Mouse (Mus musculus) heart, adult 2 months (tissue): ENCODE measurements around the gene Dynlrb1.

Experiments used
- CTCF ChIP-seq: fragments of 200-600 bp; IDR thresholded peaks from 2 replicates; pipeline ENCODE4 v1.8.1; 2022; ENCODE audit warnings: antibody characterized with exemption, mild to moderate bottlenecking, moderate library complexity
- EP300 ChIP-seq: fragments of 200-500 bp; IDR thresholded peaks from 2 replicates; pipeline ENCODE4 v1.6.1; 2011; ENCODE audit warnings: low read depth, low read length, control low read depth; ENCODE audit not compliant: insufficient read depth

DNA sequence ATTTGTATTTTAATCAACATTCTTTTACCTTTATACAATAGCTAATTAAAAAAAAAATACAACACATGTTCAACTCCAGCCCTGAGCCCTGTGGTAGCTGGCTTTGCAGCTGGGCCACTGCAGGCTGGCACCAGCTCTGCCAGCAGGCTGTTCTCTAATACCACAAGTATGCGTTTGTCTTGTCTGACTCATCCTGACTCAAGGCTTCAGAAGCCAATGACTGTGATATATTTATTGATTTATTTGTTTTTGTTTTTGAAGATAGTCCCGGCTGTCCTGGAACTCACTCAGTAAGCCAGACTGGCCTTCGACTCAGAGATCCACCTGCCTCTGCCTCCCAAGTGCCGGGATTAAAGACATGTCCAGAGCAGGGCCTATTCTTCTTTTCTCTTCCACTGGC lies 57.6 kb downstream of the Dynlrb1 start:
- no peak for TF ChIP-seq EP300
- TF ChIP-seq CTCF = no peak
